Mouse (Mus musculus) layer of hippocampus, adult 2 months (tissue): ENCODE measurements at regions not wholly inside any gene's neighbourhood (a gene's known extent, or its start where the extent isn't known, plus 50 kb on each side); places are given as distances from the start of the nearest gene placed in this dataset.

Experiments used
- DNase-seq, 2 experiments: peaks; one replicate each; pipeline ENCODE4 v3.0.0; 2022; ENCODE audit warnings: low spot score in 2 of 2
- H3K27ac ChIP-seq: fragments of 200-600 bp; 2 replicates; pipeline ENCODE4 v1.8.1; 2022
- H3K4me3 ChIP-seq: fragments of 200-600 bp; 2 replicates; pipeline ENCODE4 v1.8.1; 2022; ENCODE audit warnings: mild to moderate bottlenecking
- CTCF ChIP-seq: fragments of 200-600 bp; conservative IDR thresholded peaks from 2 replicates; pipeline ENCODE4 v1.8.1; 2022; ENCODE audit warnings: antibody characterized with exemption, mild to moderate bottlenecking, moderate library complexity

DNA sequence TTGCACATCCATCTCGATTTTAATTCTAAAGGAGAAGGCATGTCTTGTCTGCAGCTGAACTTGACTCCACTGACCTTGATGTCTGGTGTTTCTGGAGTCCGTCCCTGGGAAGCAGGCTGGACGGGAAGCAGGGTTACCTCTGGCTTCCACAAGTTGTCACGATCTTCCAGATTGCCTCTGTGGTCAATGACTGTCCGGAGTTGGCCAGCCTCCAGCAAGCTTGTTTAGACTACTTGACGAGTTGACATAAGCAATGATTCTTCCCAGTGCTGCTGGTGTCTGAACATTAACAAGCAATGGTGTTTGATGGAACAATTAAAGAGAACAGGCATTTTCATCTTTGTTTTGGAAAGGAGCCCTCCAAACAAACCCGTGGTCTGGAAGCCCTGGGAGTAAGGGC, 106.2 kb upstream of the Hmga2 start:
- Histone ChIP-seq H3K4me3 (no peak overlapping the region), H3K27ac (no peak overlapping the region)
- no peak for TF ChIP-seq CTCF
- no peak for DNase-seq

GRCm38 (mm10) chr10:120581547-120581946, 105.3 kb upstream of the Hmga2 start:
- DNase-seq: no peak
- H3K27ac ChIP-seq: no peak overlapping the region
- TF ChIP-seq CTCF: no peak
- no peak overlapping the region for H3K4me3 ChIP-seq

- Histone ChIP-seq H3K27ac (no peak overlapping the region), H3K4me3 (no peak overlapping the region)
- no peak for DNase-seq
- no peak for TF ChIP-seq CTCF
These were observed 100.6 kb upstream of the Hmga2 start for GRCm38 (mm10) chr10:120576886-120577285.

GRCm38 (mm10) chr10:120576148-120576547, 99.9 kb upstream of the Hmga2 start:
- no peak overlapping the region for H3K27ac ChIP-seq
- TF ChIP-seq CTCF: no peak
- H3K4me3 ChIP-seq: no peak overlapping the region
- no peak for DNase-seq

DNA sequence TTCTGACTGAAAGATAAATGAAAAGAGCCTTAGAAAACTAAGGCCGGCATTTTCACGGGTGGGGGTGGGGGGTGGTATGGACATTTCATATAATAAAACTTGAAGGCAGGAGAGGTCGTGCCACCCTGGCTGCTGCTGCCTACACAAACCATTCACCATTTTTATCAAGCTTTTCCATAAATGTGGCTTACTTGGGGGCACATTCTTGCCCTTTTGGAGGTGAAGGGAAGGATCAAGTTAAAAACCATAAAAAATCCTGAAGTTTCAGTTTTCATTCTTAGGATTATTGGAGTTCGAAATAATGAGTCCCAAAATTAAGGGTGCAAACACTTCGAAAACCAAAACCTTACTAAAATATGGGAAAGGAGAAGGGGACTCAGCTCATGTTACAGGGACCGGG, 95.1 kb upstream of the Hmga2 start:
- no peak overlapping the region for H3K27ac ChIP-seq

DNA sequence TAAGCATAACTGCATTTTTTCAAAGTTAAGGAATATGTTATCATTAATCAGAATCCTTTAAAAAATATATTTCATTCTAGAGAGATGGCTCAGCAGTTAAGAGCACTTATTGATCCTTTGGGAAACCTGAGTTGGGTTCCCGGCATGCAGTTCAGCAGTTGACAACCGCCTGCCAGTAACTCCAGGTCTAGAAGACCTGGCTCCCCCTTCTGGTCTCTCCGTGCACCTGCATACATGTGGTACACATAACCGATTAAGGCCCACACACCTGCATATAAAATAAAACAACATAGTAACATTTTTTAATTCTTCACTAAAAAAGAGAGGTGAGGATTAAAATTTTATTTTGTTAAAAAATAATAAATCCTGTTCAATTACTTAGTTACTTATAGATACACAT, 89.7 kb upstream of the Hmga2 start:
- TF ChIP-seq CTCF: 0 out of 2 replicates have a peak, but pooled peaks have one; percentile 21
- no peak for DNase-seq
- Histone ChIP-seq H3K27ac (no peak overlapping the region), H3K4me3 (no peak overlapping the region)

More for the DNA sequence above, 95.1 kb upstream of the Hmga2 start:
- no peak for DNase-seq
- no peak overlapping the region for H3K4me3 ChIP-seq
- TF ChIP-seq CTCF: no peak

DNA sequence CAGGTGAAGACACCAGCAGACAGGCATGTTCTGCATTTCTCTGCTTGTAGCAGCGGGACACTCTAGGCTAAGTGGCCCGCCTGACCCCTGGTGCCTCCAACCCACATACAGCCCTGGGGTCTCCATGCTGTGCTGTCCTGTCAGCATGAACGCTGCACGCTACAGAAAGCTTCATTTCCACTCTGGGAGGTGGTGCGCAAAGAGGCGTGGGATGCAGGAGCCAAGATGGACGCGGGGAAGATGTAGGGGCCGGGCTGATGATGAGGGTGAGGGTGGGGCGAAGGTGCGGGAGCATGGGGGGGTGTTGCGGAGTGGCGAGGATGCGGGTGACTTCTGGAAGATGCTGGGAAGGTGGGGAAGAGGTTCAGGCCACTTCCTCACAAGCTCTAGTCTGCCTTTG, 88.6 kb upstream of the Hmga2 start:
- no peak overlapping the region for H3K27ac ChIP-seq
- DNase-seq: no peak
- H3K4me3 ChIP-seq: no peak overlapping the region
- no peak for TF ChIP-seq CTCF

- no peak for TF ChIP-seq CTCF
- DNase-seq: no peak
- Histone ChIP-seq H3K4me3 (no peak overlapping the region), H3K27ac (no peak overlapping the region)
These were observed 87.7 kb upstream of the Hmga2 start for GRCm38 (mm10) chr10:120563926-120564325.

- no peak for DNase-seq
- no peak overlapping the region for H3K27ac ChIP-seq
- H3K4me3 ChIP-seq: no peak overlapping the region
- no peak for TF ChIP-seq CTCF
These were observed 85.6 kb upstream of the Hmga2 start for GRCm38 (mm10) chr10:120561821-120562220.

GRCm38 (mm10) chr10:120557850-120558447, 81.7 kb upstream of the Hmga2 start:
- no peak overlapping the region for H3K27ac ChIP-seq
- TF ChIP-seq CTCF: no peak
- DNase-seq: no peak
- H3K4me3 ChIP-seq: no peak overlapping the region

- Histone ChIP-seq H3K4me3 (no peak overlapping the region), H3K27ac (no peak overlapping the region)
- no peak for TF ChIP-seq CTCF
- no peak for DNase-seq
These were observed 79.8 kb upstream of the Hmga2 start for GRCm38 (mm10) chr10:120556116-120556515.

- H3K27ac ChIP-seq: no peak overlapping the region
- no peak for TF ChIP-seq CTCF
- DNase-seq: no peak
- H3K4me3 ChIP-seq: peak overlapping the region; percentile 28; the same call in 1 of the 2 replicates
These were observed 76.8 kb upstream of the Hmga2 start for GRCm38 (mm10) chr10:120553097-120553453.

DNA sequence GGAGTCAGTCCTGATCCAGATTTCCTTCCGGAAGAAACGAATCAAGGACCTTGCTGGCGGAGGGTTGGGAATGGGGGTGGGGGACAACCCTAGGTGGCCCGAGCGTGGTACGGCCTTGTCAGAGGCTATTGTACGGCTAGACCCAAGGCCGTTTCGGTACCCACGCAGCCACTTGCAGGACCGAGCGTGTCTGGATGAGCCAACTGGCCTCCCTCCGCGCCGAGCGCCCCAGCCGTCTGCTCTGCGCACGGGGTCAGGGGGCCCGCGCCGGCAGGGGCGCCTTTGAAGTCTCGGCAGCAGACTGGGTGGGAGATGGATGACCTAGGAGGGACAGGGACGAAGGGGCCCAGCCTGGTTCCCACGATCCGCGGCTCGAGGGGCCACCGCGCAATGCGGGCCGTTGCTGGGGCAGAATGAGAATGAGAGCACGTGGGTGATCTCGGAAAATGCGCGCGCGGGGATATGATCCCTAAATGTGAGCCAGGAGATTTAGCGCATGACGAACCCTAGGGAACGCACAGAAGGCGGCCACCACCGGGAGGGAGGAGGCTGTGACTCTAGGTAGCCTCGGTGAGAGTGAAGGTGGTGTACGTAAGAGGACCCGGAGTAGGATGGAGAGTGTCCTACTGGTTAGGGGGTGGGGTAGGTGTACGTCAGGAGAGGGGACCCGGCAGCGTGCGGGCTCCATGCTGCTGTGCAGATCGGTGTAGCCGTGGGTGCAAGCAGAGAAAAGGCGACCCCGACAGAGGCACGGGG, 76.2 kb upstream of the Hmga2 start:
- H3K4me3 ChIP-seq: peak overlapping the region; percentile 28
- H3K27ac ChIP-seq: no peak overlapping the region
- no peak for DNase-seq
- no peak for TF ChIP-seq CTCF

DNA sequence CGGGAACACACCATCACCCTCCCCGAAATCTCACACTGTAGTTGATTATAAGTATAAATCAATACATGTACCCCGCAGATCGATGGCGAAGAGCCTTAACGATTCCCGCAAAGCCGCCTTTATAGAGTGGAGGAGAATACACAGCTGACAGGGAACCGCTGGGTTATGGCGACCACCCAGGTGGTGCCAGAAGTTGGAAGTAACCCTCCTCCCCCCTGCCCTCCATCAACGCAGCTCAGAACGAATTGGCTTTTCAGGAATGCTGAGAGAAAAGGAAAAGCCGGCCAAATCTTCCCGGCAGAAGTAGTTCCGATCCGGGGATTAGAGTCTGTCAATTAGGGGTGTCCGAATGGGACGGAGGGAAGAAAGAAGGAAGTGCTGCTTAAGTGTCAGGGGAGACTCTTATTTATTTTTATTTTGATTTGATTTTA, 75.6 kb upstream of the Hmga2 start:
- Histone ChIP-seq H3K27ac (no peak overlapping the region), H3K4me3 (no peak overlapping the region)
- no peak for TF ChIP-seq CTCF
- no peak for DNase-seq

- no peak overlapping the region for H3K4me3 ChIP-seq
- no peak for DNase-seq
- no peak for TF ChIP-seq CTCF
- no peak overlapping the region for H3K27ac ChIP-seq
These were observed 70.9 kb upstream of the Hmga2 start for GRCm38 (mm10) chr10:120547164-120547563.
